Mouse (Mus musculus) limb, embryonic 10.5 days (tissue): Measurements from ENCODE around the gene Ngb. TPM values are rescaled to one million over a fixed set of nuclear protein-coding genes. Genes with fewer than 3 reads are reported as not detected.

ENCODE experiments used
- DNase-seq: peaks from one replicate; pipeline ENCODE4 v3.0.0-alpha.2; 2017; ENCODE audit warnings: low spot score
- H3K27ac ChIP-seq: fragments of 300-500 bp; sonication (generic); 2 replicates; pipeline ENCODE4 v1.5.1; 2016; ENCODE audit warnings: mild to moderate bottlenecking
- H3K27me3 ChIP-seq: fragments of 300-500 bp; sonication (generic); 2 replicates; pipeline ENCODE4 v1.6.1; 2016; ENCODE audit warnings: low read depth, mild to moderate bottlenecking; ENCODE audit not compliant: poor library complexity, severe bottlenecking
- H3K36me3 ChIP-seq: fragments of 300-500 bp; sonication (generic); 2 replicates; pipeline ENCODE4 v1.6.1; 2016; ENCODE audit warnings: mild to moderate bottlenecking, moderate library complexity
- H3K4me1 ChIP-seq: fragments of 300-500 bp; sonication (generic); 2 replicates; pipeline ENCODE4 v1.6.1; 2016
- H3K4me3 ChIP-seq: fragments of 300-500 bp; sonication (generic); 2 replicates; pipeline ENCODE4 v1.5.1; 2016; ENCODE audit warnings: mild to moderate bottlenecking, moderate library complexity
- H3K9me3 ChIP-seq: fragments of 300-500 bp; sonication (generic); replicated peaks from 2 replicates; pipeline ENCODE4 v1.6.1; 2016; ENCODE audit warnings: mild to moderate bottlenecking
- WGBS: fragments of 180-500 bp; shearing (Covaris S2); methylation state at CpG from one replicate; pipeline ENCODE4 v1.1.7; 2016; 5-methylcytosine and 5-hydroxymethylcytosine counted together
- polyA plus RNA-seq: library from polyadenylated mRNA; unstranded; fragments of >200 nt; fragmentation: Nextera tagmentation; extraction: Ambion mirVana; gene quantifications from 2 replicates; pipeline ENCODE4 v1.2.1, GENCODE M21; 2016

Ngb gene
- polyA plus RNA-seq, 1 experiment from 2014 or later, result 0.45 TPM

DNA sequence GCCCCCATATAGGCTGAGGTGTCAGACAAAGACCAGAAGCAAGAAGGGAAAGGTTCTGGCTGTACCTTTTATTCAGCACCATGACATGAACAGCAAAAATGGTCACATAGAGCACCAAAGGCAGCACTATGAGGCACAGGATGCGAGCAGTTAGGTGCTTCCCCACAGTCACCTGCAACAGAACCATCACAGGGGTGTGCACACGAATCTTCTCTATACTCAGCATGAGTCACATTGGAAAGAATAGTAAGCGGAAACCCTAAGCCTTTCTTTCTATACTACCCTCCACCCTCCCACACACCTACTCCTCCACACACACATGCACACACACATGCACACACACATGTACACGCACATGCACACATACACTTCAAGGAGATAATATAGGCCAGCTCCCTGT is 27.9 kb upstream of the Ngb start:
- WGBS, result 87% methylated on average over 4 of the region's 4 CpGs

DNA sequence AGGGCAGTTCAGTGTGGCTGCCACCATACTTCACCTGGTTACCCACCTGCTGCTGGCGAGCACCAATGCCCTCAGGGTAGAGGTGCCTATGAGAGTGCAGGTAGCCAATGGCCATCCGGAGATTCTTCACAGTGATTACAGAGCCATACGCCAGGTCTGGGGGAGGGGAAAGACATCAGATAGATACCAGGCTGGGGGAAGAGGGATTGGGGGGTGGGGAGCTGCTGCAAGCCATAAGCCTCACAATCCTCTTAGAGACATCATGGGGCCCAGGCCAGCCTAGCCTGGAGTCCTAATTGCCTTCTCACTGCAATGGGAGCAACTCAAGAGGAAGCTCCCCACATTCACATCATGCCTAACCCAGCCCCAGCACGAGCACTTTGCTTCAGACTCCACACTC is 24.9 kb upstream of the Ngb start:
- Histone ChIP-seq H3K36me3 (peaks cover 66% of the 10 kb centered on the region), H3K4me1 (no peaks in the 10 kb centered on the region), H3K4me3 (no peak overlapping the region), H3K27me3 (no peaks in the 10 kb centered on the region), H3K9me3 (no peaks in the 10 kb centered on the region), H3K27ac (no peak overlapping the region)
- whole genome bisulfite sequencing, result 69% methylated on average over 4 of the region's 4 CpGs
- DNase-seq, result no peak

More for the DNA sequence above, 27.9 kb upstream of the Ngb start:
- Histone ChIP-seq H3K27ac (no peak overlapping the region), H3K36me3 (peaks cover 61% of the 10 kb centered on the region), H3K4me3 (no peak overlapping the region), H3K9me3 (no peaks in the 10 kb centered on the region), H3K4me1 (no peaks in the 10 kb centered on the region), H3K27me3 (no peaks in the 10 kb centered on the region)
- DNase-seq, result no peak

DNA sequence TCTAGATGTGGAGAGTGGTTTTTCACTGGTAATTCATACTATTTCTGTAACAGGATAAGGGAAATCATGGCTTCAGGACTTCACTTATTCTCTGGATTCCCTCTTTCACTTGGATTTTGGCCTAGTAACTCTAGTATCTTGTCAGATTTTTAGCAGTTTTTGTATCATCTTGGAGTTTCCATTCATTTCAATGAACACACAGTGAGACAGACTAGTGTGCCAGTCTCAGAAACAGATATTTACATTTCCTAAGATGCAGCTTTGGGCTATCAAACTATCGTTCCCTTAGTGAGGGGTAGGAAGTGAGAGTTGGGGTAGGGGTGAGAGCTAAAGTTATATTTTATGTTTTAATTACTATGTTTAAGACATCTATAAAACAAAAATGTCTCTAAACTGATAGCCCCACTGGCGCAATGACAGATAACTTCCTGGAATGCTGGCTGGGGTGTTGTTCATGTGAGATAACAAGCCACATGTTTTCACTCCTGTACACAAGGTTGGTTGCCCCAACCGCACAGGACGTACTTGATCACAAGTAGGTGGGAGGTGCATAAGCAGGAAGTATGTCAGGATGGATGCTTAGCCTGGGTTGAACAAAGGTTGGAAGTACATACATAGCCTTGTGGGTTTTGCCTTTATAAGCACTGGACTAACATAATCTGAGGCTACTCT is 19.7 kb upstream of the Ngb start:
- no peak for DNase-seq
- H3K4me3 ChIP-seq, result no peak overlapping the region
- 90% methylated on average over 4 of the region's 4 CpGs for WGBS
- H3K27me3 ChIP-seq, result no peaks in the 10 kb centered on the region
- no peaks in the 10 kb centered on the region for H3K9me3 ChIP-seq
- no peaks in the 10 kb centered on the region for H3K4me1 ChIP-seq
- peaks cover 54% of the 10 kb centered on the region for H3K36me3 ChIP-seq
- H3K27ac ChIP-seq, result no peak overlapping the region

DNA sequence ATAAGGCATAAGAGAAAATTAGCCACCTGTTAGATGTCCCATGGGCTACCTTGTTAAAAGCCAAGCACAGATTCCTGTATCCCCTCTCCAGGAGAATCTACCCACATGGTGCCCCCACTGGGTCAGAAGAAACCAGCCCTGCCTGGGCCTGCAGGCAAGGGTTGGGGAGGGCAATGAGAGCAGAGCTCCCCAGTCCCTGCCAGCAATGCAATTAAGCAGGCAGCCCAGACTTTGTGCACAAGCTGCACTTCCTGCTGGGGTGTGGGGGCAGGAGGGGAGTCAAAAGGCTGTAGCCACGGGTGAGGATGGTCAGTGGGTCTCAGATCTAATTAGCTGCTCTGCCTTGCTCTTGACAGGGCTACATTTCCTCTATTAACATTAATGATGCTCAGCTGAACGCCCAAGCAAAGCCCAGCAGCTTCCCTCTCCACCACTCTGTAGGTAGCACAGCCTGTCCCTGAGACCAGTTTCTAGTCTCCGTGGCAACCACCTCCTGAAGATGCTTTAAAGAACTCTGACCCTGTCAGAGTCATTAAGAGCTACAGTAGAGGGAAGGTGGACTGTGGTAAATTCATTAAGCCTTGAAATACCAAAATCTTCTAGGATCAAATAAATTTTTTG is 5.1 kb upstream of the Ngb start:
- peaks cover 20% of the 10 kb centered on the region for H3K27me3 ChIP-seq
- H3K4me3 ChIP-seq, result no peak overlapping the region
- H3K4me1 ChIP-seq, result peaks cover 9% of the 10 kb centered on the region
- DNase-seq, result no peak
- no peak overlapping the region for H3K27ac ChIP-seq
- peaks cover 30% of the 10 kb centered on the region for H3K36me3 ChIP-seq
- H3K9me3 ChIP-seq, result no peaks in the 10 kb centered on the region
- WGBS, result 38% methylated on average over 3 of the region's 3 CpGs

DNA sequence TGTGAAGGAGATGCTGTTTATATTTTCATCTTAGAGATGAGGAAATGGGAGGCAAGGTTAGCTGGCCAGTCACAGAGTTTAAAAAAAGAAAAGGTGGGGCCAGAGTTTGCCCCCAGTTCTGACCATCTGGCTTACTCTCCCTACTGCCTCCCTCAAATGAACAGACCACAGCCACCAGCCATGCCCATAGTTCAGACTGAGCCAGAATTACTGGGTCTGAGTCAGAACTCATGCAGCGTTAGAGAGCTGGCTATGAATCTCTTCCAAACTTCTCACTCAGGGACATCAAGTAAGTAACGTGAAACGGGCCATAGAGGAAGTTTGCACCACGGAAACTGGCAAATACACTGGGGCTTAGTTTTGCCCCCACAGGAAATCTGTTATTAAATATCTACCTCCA is 2.5 kb upstream of the Ngb start:
- DNase-seq, result no peak
- H3K4me1 ChIP-seq, result peaks cover 21% of the 10 kb centered on the region
- H3K4me3 ChIP-seq, result no peak overlapping the region
- H3K27me3 ChIP-seq, result peaks cover 47% of the 10 kb centered on the region
- 87% methylated on average over 4 of the region's 4 CpGs for WGBS
- no peak overlapping the region for H3K27ac ChIP-seq
- peaks cover 14% of the 10 kb centered on the region; the same call in 1 of the 2 replicates for H3K36me3 ChIP-seq
- no peaks in the 10 kb centered on the region for H3K9me3 ChIP-seq

DNA sequence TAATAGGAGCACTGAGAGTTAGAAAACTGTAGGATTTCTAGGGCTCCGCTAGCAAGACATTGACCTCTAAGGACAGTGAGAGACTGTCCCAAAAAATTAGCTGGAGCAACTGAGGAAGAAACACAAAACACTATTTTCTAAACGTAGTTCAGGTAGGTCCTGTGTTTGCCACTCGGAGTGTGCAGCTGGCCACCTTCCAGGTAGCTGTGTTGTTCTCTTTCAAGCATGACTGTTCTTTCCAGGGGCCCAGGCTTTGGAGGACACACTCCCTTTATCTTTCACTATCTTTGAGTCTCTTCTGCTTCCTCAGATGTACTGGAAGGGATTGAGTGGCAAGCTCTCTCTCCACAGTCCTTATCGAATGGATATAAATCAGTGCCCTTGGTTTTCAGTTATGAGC is 1.1 kb upstream of the Ngb start:
- Histone ChIP-seq H3K4me3 (no peak overlapping the region), H3K27me3 (peaks cover 52% of the 10 kb centered on the region), H3K36me3 (0 out of 2 replicates have a peak, but pooled peaks cover 4% of the 10 kb centered on the region), H3K9me3 (no peaks in the 10 kb centered on the region), H3K27ac (no peak overlapping the region), H3K4me1 (peaks cover 21% of the 10 kb centered on the region)
- no peak for DNase-seq
- WGBS, result 94% methylated on average over 4 of the region's 4 CpGs

DNA sequence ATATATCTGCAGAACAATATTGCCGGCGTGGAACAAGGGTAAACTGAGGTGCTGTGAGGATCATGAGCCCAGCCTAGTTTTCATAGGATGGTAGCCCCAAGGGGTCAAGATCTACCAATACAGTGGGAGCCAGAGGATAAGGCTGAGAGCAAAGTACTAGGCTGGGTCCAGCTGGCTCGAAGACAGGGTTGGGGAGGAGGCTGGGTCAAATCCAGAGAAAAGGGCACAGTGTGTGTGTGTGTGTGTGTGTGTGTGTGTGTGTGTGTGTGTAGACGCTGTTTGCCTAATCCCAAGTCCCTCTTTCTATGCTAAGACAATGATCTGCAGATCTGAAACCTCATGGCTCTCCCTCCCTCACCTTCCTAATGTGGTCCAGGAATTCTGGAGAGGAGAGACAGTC is 2.0 kb downstream of the Ngb start:
- Histone ChIP-seq H3K9me3 (no peaks in the 10 kb centered on the region), H3K36me3 (no peaks in the 10 kb centered on the region), H3K27ac (no peak overlapping the region), H3K27me3 (peaks cover 56% of the 10 kb centered on the region), H3K4me1 (peaks cover 12% of the 10 kb centered on the region), H3K4me3 (no peak overlapping the region)
- no peak for DNase-seq
- WGBS, result 86% methylated on average over 4 of the region's 4 CpGs

DNA sequence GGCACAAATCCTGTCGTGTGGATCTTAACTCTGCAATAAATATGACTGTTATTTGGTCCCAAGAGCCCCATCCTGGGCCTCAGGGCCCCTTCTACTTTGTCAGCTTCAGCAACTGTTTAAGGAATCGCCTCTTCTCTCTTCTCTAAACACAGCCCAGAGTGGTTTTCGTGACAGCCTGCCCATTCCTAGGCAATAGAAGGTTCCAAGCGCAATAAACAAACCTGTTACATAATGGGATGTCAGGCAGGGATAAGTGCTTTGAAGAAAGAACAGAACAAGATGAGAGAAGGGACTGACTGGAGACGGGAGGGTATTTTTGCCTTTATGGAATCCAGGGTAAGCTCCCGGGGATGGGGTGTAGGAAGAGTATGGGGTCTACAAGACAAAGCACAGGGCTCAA is 8.7 kb downstream of the Ngb start:
- Histone ChIP-seq H3K36me3 (no peaks in the 10 kb centered on the region), H3K9me3 (no peaks in the 10 kb centered on the region), H3K27ac (no peak overlapping the region), H3K4me1 (no peaks in the 10 kb centered on the region), H3K4me3 (no peak overlapping the region), H3K27me3 (0 out of 2 replicates have a peak, but pooled peaks cover 6% of the 10 kb centered on the region)
- DNase-seq, result no peak
- 63% methylated on average over 6 of the region's 6 CpGs for WGBS

DNA sequence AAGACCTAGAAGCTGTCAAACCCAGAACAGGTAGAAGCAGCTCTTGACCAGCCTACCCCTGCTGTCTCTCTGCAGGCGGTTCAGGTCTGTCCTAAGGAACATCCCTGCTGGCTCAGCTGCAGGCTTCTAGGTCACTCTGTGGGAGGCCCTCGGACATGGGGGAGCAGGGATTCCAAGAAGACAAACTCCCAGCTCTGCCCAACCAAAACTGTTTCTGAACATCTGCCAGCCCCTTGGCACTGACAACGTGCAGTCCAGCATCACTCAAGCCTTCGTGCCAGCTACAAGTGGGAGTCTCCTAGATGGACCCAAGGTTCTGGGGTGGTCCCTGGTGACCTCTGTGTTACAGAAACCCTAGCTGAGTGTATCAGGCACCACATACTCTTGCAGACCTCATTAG is 9.1 kb downstream of the Ngb start:
- Histone ChIP-seq H3K4me3 (no peak overlapping the region), H3K27ac (no peak overlapping the region), H3K27me3 (0 out of 2 replicates have a peak, but pooled peaks cover 2% of the 10 kb centered on the region), H3K36me3 (no peaks in the 10 kb centered on the region), H3K9me3 (no peaks in the 10 kb centered on the region), H3K4me1 (no peaks in the 10 kb centered on the region)
- 81% methylated on average over 4 of the region's 4 CpGs for WGBS
- no peak for DNase-seq

DNA sequence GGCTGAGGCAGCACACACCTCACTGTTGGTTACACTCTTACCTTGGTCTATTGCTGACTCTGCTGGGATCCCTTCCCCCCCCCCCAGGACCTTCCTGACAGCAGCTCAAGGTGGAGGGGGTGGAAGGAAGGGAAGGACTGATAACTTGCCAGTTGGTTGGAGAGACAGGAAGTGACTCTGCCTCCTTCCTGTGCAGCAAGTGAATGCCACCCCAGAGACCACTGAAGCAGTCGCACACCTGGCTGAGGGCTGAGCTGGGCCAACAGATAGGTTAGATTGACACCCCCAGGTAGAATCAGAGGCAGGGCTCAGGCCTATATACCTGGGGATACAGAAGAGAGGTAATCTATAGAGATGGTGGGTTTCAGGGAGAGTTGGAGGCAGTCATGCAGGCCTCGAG is 10.4 kb downstream of the Ngb start:
- 90% methylated on average over 2 of the region's 2 CpGs for WGBS
- H3K4me1 ChIP-seq, result no peaks in the 10 kb centered on the region
- DNase-seq, result no peak
- H3K4me3 ChIP-seq, result no peak overlapping the region
- no peaks in the 10 kb centered on the region for H3K27me3 ChIP-seq
- no peak overlapping the region for H3K27ac ChIP-seq
- no peaks in the 10 kb centered on the region for H3K9me3 ChIP-seq
- H3K36me3 ChIP-seq, result no peaks in the 10 kb centered on the region

DNA sequence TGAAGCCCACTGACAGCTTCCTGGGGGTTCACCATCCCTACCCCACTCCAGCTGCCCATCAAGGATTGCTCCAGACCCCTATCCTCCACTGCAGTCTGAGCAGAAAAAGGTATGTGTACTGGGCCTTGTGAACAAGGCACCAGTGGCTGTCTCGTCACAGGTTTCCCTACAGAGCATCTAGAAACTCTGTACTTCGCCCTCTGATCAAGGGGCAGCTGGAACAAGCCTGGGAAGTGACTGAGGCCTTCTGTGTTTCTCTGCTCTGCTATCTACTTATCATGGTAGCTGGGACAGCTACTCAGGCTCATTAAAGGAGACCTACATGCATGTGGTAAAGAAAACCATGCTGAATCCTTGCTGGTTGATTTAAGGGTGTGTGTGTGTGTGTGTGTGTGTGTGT is 12.6 kb downstream of the Ngb start:
- 87% methylated on average over 2 of the region's 2 CpGs for WGBS
- no peak for DNase-seq
- H3K4me1 ChIP-seq, result no peaks in the 10 kb centered on the region
- no peaks in the 10 kb centered on the region for H3K36me3 ChIP-seq
- H3K9me3 ChIP-seq, result no peaks in the 10 kb centered on the region
- H3K27ac ChIP-seq, result no peak overlapping the region
- no peak overlapping the region for H3K4me3 ChIP-seq
- no peaks in the 10 kb centered on the region for H3K27me3 ChIP-seq

DNA sequence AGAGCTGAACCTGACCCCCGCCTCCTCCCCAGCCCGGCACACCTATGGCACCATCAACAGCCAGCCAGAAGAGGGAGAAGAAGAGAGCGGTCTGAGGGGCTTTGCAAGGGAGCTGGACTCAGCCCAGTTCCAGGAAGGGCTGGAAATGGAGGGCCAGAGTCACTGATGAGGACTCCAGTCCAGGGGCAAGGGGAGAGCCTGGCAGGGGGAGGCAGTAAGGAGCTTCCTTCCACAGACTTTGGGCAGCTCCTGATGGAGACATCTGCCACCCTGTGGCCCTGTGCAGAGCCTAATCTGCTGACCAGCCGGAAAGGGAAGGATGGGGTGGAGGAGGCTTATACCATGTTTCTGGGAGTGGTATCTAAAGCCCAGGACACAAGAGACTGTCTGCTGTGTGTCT is 13.1 kb downstream of the Ngb start:
- Histone ChIP-seq H3K4me3 (no peak overlapping the region), H3K36me3 (no peaks in the 10 kb centered on the region), H3K27me3 (no peaks in the 10 kb centered on the region), H3K27ac (no peak overlapping the region), H3K4me1 (no peaks in the 10 kb centered on the region), H3K9me3 (no peaks in the 10 kb centered on the region)
- DNase-seq, result no peak
- WGBS, result 66% methylated on average over 4 of the region's 4 CpGs

DNA sequence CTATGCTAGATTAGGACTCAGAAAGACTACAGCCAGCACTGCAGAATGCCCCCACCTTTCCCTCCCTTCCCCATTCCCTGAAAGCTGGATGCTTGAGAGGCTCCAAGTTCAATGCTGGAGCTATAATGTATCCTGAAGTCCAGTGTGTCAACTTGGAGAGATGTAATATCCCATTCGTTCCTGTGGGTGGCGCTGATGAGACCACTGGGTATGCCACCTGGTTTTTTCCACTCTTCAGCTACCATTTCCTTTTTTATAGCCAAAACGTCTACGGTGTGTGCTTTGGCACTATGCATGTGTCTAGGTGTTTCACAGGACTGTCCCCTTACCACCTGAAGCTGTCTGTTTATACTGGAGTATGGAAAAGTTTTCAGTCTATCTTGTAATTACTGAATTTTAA is 14.0 kb downstream of the Ngb start:
- Histone ChIP-seq H3K27ac (no peak overlapping the region), H3K9me3 (no peaks in the 10 kb centered on the region), H3K4me3 (no peak overlapping the region), H3K36me3 (no peaks in the 10 kb centered on the region), H3K4me1 (no peaks in the 10 kb centered on the region), H3K27me3 (no peaks in the 10 kb centered on the region)
- WGBS, result 39% methylated on average over 4 of the region's 4 CpGs
- no peak for DNase-seq

DNA sequence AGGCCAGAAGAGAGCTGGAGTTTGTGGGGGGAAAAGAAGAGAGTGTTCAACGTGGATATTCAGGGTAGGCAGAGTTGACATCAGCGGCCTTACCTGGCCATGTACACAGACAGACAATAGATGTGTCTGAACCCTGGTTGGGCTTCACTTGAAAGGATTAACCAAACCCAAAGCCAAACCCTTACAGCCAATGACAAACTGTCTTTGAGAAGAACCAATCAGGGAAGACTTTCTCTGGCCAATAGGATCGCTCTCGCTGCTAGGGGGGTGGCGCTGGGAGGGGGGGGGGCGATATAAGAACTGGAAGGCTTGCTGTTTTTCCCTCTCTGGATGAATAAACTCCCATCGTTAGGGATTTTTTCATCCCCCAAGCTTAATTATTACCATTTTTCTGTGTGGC is 15.1 kb downstream of the Ngb start:
- Histone ChIP-seq H3K4me1 (no peaks in the 10 kb centered on the region), H3K4me3 (no peak overlapping the region), H3K27me3 (no peaks in the 10 kb centered on the region), H3K9me3 (no peaks in the 10 kb centered on the region), H3K36me3 (no peaks in the 10 kb centered on the region), H3K27ac (no peak overlapping the region)
- 67% methylated on average over 7 of the region's 7 CpGs for WGBS
- DNase-seq, result no peak
